Mouse (Mus musculus) CD4-positive helper T cell, adult 2 months (primary cell): ENCODE measurements around the gene Rsph3b.
"Not testable (repeated sequence)": the region's sequence is repeated elsewhere in the genome, so short reads cannot be mapped to it uniquely, and the experiment has no call there.

Experiments used
- DNase-seq: peaks from one replicate; pipeline ENCODE4 v3.0.0-alpha.2; 2012; ENCODE audit warnings: low read depth, missing footprints, low spot score

Gene Rsph3b

GRCm38 (mm10) chr17:6959543-6960259, 11.2 kb upstream of the Rsph3b start:
- not testable (repeated sequence) for DNase-seq

GRCm38 (mm10) chr17:6958881-6959280, 10.4 kb upstream of the Rsph3b start:
- not testable (repeated sequence) for DNase-seq

- DNase-seq: not testable (repeated sequence)
Observed at GRCm38 (mm10) chr17:6948769-6949228, 317 bp upstream of the Rsph3b start.

- not testable (repeated sequence) for DNase-seq
Observed at GRCm38 (mm10) chr17:6947637-6947983, 872 bp downstream of the Rsph3b start.

GRCm38 (mm10) chr17:6942560-6942959, 5.9 kb downstream of the Rsph3b start:
- DNase-seq: not testable (repeated sequence)

GRCm38 (mm10) chr17:6931625-6932024, 16.9 kb downstream of the Rsph3b start:
- not testable (repeated sequence) for DNase-seq

GRCm38 (mm10) chr17:6920351-6920894, 28.1 kb downstream of the Rsph3b start:
- not testable (repeated sequence) for DNase-seq

GRCm38 (mm10) chr17:6919388-6919787, 29.1 kb downstream of the Rsph3b start:
- not testable (repeated sequence) for DNase-seq

GRCm38 (mm10) chr17:6915282-6915681, 33.2 kb downstream of the Rsph3b start:
- DNase-seq: not testable (repeated sequence)

GRCm38 (mm10) chr17:6914066-6914465, 34.4 kb downstream of the Rsph3b start:
- not testable (repeated sequence) for DNase-seq

- DNase-seq: not testable (repeated sequence)
Observed at GRCm38 (mm10) chr17:6900361-6900760, 48.1 kb downstream of the Rsph3b start.

- not testable (repeated sequence) for DNase-seq
Observed at GRCm38 (mm10) chr17:6897996-6898562, 50.4 kb downstream of the Rsph3b start.

- DNase-seq: no peak
Observed at GRCm38 (mm10) chr17:6896756-6897155, 51.7 kb downstream of the Rsph3b start.

- no peak for DNase-seq
Observed at GRCm38 (mm10) chr17:6893332-6893731, 55.1 kb downstream of the Rsph3b start.

- no peak for DNase-seq
Observed at GRCm38 (mm10) chr17:6891966-6892934, 56.2 kb downstream of the Rsph3b start.

GRCm38 (mm10) chr17:6886445-6886844, 62.0 kb downstream of the Rsph3b start:
- DNase-seq: no peak

GRCm38 (mm10) chr17:6884531-6884930, 64.0 kb downstream of the Rsph3b start:
- DNase-seq: no peak

- DNase-seq: no peak
Observed at GRCm38 (mm10) chr17:6881306-6881705, 67.2 kb downstream of the Rsph3b start.

GRCm38 (mm10) chr17:6871421-6871820, 77.1 kb downstream of the Rsph3b start:
- no peak for DNase-seq

- no peak for DNase-seq
Observed at GRCm38 (mm10) chr17:6868810-6869209, 79.7 kb downstream of the Rsph3b start.

- no peak for DNase-seq
Observed at GRCm38 (mm10) chr17:6867740-6868139, 80.7 kb downstream of the Rsph3b start.

GRCm38 (mm10) chr17:6866576-6866975, 81.9 kb downstream of the Rsph3b start:
- no peak for DNase-seq
